Mouse (Mus musculus) gastrocnemius, postnatal 25 days (tissue): ENCODE measurements around the gene Fbxl12. TPM values are rescaled to one million over a fixed set of nuclear protein-coding genes. Genes with fewer than 3 reads are reported as not detected.
A peak's percentile ranks its signal among the peaks of the same experiment; 100 is the strongest.
"Not testable (repeated sequence)": the region's sequence is repeated elsewhere in the genome, so short reads cannot be mapped to it uniquely, and the experiment has no call there.

ENCODE experiments used
- DNase-seq: peaks from one replicate; pipeline ENCODE4 v3.0.0; 2022
- total RNA-seq, 2 experiments: library from RNA; stranded (reverse); gene quantifications; 1 replicate in 1 of 2; 2 replicates in 1 of 2; pipeline ENCODE4 v1.2.3; 2021

Fbxl12 gene
- total RNA-seq, 2 experiments from 2014 or later, result 4.7 to 5.1 TPM

GRCm38 (mm10) chr9:20652260-20652658, 7.7 kb upstream of the Fbxl12 start:
- no peak for DNase-seq

- DNase-seq, result peak; percentile 99
Observed at GRCm38 (mm10) chr9:20651602-20652259, 7.2 kb upstream of the Fbxl12 start, which contains the start of gene Pin1. Pin1 (plus strand) TSS chr9:20652095.

- no peak for DNase-seq
Observed at GRCm38 (mm10) chr9:20645121-20645520, 554 bp upstream of the Fbxl12 start.

- DNase-seq, result no peak
Observed at GRCm38 (mm10) chr9:20643781-20644180, 786 bp downstream of the Fbxl12 start.

GRCm38 (mm10) chr9:20642896-20643466, 1.6 kb downstream of the Fbxl12 start:
- peak; percentile 79 for DNase-seq

GRCm38 (mm10) chr9:20642101-20642895, 2.3 kb downstream of the Fbxl12 start, which contains the start of gene Ubl5:
Ubl5 (plus strand) TSS chr9:20642878.
- peak; percentile 78 for DNase-seq

GRCm38 (mm10) chr9:20641501-20641900, 3.1 kb downstream of the Fbxl12 start:
- no peak for DNase-seq

GRCm38 (mm10) chr9:20639486-20639885, 5.1 kb downstream of the Fbxl12 start:
- DNase-seq, result no peak

GRCm38 (mm10) chr9:20638552-20638951, 6.0 kb downstream of the Fbxl12 start:
- DNase-seq, result no peak

GRCm38 (mm10) chr9:20636790-20637189, 7.8 kb downstream of the Fbxl12 start:
- no peak for DNase-seq

GRCm38 (mm10) chr9:20636256-20636655, 8.3 kb downstream of the Fbxl12 start:
- peak; percentile 35 for DNase-seq

GRCm38 (mm10) chr9:20635676-20636075, 8.9 kb downstream of the Fbxl12 start:
- not testable (repeated sequence) for DNase-seq

GRCm38 (mm10) chr9:20631332-20631731, 13.2 kb downstream of the Fbxl12 start:
- no peak for DNase-seq

- DNase-seq, result no peak
Observed at GRCm38 (mm10) chr9:20616685-20617084, 27.9 kb downstream of the Fbxl12 start.

- no peak for DNase-seq
Observed at GRCm38 (mm10) chr9:20611976-20612375, 32.6 kb downstream of the Fbxl12 start.

GRCm38 (mm10) chr9:20609831-20610464, 34.6 kb downstream of the Fbxl12 start:
- no peak for DNase-seq

- DNase-seq, result peak; percentile 88
Observed at GRCm38 (mm10) chr9:20607100-20607974, 37.2 kb downstream of the Fbxl12 start.

- DNase-seq, result no peak
Observed at GRCm38 (mm10) chr9:20606269-20606668, 38.3 kb downstream of the Fbxl12 start.

GRCm38 (mm10) chr9:20601270-20601669, 43.3 kb downstream of the Fbxl12 start:
- DNase-seq, result no peak

GRCm38 (mm10) chr9:20581175-20581634, 63.4 kb downstream of the Fbxl12 start, which contains the start of gene Zfp846:
Zfp846 (plus strand) TSS chr9:20581291.
- peak; percentile 98 for DNase-seq

GRCm38 (mm10) chr9:20576591-20576990, 68.0 kb downstream of the Fbxl12 start:
- no peak for DNase-seq
